Mouse (Mus musculus): ENCODE data around the gene Ltb.

Gene Ltb

DNA sequence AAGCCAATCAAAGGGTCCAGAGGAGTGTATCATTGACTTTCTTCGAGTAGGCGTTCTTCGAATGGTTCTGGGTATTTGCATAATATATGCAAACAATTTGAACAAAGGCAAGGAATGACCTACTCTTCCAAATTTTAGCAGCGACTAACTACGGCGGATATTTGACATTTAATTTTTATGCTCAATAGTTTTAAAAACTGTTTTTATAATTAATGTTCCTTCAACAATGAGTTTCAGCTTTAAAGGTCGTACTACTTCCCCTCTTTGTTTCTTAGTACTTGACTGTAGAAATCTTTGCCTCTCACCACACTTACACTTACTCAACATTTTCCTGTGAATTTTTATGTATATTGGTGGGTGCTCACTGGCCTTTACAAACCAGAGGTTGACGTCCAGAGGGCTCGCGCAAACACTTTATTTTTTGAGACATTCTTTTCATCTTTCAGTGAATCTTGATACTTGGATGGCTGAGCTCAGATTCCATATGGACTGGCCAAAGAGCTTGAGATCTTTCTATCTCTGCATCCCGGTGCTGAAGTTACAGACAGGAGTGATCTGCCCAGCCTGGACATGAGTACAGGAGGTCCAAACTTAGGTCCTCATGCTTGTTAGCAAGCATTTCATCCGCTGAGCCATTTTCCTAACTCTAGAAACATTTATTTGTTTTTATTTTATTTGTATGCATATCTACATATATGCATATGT, 28.6 kb upstream of the Ltb start:
- no peak for DNase-seq (ENCODE audit: low spot score)

DNA sequence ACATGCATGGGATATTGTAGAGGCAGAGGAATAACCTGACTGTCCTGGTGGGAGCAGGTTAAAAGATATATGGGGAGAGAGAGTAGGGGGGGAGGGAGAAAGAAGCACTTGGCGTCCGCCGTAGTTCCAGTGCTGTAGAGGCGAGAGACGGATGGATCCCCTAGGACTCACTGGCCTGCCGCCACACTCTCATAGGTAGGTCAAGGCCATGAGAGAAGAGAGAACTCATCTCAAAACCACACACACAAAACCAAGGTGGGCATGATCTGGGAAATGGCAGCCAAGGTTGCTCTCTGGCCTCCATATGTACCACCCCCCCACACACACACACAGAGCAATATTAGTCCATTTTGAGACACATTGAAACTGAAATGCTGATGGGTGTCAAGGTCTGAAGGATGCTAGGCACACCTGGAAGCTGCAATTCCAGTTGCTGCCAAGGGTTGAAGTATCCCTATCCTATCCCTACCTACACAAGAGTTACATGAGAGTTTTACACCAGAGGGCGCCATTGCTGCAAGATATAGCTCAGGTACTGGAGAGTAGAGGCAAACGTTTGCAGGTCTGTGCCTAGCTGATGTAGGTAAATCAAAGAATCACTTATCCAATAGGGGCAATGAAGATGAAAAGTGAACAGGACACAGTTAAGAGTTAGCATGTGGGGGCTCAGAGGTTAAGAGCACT, 27.7 kb upstream of the Ltb start:
- DNase-seq (ENCODE audit: low spot score) = no peak

DNA sequence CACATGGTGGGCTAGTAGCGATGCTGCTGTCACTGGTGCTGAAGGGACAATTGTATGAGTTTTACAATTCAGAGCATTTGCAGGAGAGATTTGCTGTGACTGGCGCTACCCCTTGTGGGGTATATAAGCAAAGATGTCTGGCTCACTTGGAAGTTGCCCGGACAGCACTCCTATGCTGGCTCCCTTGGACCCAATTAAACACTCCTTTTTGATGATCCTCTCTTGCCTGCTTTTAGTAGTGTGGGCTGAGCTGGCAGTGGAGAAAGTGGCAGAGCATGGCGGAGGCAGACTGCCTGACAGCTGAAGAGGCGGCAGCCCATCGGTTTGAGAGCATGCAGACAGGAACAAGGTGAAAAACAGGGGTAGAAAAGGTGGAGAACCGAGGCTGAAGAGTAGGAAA, 26.4 kb upstream of the Ltb start:
- DNase-seq (ENCODE audit: low spot score) = no peak

DNA sequence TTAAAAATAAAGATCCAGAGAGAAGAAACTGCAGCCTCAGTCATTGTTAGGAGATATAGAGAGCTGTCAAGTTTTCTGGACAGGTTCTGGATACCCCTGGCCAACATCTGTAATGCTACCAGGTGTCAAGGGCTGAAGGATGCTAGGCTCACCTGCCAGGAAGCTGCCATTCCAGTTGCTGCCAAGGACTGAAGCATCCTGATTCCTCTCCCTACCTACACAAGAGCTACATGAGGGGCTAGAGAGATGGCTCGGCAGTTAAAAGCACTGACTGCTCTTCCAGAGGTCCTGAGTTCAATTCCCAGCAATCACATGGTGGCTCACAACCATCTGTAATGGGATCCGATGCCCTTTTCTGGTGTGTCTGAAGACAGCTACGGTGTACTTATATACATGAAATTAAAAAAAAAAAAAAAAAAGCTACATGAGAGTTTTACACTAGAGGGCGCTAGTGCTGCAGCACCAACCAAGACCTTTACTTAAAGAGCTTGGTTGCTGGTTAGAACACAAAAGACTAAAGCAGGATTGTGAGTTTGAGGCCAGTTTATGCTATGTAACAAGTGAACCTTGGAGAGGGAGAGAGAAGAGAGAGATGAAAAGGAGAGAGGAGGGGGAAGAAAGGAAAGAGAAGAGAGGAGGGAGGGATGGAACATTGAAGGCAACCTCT, 25.6 kb upstream of the Ltb start:
- DNase-seq (ENCODE audit: low spot score) = no peak

DNA sequence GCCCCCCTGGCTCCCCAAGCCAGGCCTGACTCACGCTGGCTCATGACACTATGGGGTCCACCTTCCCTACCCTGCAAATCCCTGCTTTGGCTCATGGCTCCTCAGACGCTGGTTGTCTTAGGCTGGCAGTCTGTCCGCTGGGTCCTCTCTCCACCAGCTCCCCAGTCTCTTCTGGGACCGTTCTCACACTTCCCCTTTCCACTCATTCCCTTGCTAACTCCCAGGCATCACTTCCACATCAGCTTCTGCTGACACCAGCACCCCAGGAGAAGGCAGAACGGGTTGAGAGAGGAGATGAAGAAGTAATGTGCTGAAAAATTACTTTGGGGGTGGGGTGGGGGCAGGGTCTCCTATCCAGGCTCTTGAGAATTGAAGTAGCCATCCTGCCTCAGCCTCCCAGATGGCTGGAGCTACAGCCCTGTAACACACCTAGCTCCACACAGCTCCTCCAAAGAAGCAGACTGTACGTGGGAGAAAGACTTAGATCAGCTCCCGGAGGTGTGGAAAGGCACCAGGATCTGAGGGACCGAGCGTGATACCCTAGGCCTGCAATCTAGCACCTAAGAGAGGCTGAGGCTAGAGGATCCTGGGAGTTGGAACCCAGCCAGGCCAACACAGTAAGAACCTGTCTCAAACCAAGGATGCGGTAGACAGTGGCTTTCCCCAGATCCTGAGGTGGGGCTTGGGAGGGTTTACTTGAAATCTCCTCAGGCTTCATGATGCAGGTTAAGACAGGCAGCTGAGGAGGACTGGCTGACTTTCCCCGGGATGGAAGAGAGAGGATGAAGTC, 21.6 kb upstream of the Ltb start:
- no peak for DNase-seq (ENCODE audit: low spot score)

DNA sequence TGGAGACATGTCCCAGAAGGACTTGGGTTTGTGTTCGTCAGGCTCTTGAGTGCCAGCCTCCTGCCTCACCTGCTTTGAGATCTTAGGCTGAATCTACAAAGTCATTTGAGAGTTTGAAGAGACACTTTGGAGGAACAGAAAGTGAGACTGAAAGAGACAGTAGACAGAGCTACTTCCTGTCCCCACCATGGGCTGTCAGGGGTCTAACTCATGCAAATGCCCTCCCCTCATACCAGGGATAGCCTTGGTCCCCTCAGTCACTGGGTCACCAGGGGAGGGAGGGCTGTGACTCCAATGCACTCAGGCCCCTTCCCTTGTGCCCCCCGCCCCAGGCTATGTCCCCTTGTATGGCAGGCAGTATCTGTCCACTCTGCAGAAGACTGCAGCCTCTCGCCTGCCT, 20.9 kb upstream of the Ltb start:
- DNase-seq (ENCODE audit: low spot score) = no peak

DNA sequence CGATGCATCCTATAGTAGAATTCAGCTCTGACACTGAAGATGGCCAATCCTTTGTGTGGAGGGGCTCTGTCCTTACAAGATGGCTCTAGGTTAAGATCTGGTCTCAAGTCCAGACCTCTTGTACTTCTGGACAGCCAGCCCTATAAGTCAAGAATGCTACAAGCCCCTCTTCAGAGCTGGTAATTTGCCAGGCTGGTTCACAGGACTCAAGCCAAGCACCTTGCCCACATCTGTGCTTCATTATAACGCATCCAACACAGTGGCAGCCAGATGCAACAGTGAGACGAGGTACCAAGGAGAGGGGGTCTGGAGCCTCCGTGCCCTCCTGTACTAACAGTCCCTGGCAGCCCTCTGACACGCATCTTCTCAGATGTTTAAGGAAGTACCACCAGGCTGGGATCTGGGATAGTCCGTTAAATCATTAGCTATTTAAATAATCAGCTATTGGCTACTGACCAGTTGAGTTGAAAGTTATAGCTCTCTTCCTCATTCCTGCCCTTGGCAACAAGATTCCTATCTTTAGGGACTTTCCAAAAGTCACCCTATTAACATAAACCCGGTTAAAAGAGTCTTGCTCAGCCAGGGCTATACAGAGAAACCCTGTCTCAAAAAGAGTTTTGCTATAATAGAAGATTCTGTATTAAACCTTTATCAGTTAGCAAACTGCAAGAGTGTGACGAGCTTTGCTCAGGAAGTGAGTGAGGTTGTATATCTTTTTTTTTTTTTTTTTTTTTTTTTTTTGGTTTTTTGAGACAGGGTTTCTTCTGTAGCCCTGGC, 19.9 kb upstream of the Ltb start:
- no peak for DNase-seq (ENCODE audit: low spot score)

DNA sequence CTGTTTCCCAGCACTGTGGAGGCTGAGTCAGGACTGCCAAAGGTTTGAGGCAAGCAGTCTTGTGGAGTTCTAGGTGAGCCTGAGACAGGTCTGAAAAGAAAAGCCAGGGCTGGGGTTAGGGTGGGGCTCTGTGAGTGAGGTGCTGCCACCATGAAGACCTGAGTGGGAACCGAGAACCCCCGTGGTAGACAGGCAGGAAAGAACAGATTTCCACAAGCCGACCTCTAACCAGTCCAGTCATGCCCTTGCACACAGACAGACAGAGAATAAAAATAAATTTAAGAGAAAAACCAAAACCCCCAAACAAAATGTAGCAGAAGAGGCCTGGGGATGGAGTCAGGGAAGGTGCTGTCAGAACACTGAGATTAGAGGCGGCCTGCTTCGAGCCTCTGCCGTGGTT, 18.9 kb upstream of the Ltb start:
- no peak for DNase-seq (ENCODE audit: low spot score)

DNA sequence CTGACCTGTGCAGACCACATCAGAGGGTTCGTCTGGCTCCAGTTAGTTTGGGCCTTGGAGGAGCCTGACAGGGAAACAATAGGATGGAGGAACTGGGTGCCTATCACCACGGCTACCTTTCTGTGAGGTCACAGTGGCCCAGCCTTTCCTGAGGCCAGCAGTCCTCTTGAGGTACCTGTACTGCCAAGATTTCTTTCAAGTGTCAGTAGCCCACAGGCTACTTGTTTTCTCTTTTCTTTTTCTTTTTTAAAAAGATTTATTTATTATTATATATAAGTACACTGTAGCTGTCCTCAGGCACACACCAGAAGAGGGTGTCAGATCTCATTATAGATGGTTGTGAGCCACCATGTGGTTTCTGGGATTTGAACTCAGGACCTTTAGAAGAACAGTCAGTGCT, 18.3 kb upstream of the Ltb start, which contains the start of gene Aif1:
Gene Aif1 (minus strand): TSS at position 101 of the 400 bp plus-strand sequence.
- no peak for DNase-seq (ENCODE audit: low spot score)

DNA sequence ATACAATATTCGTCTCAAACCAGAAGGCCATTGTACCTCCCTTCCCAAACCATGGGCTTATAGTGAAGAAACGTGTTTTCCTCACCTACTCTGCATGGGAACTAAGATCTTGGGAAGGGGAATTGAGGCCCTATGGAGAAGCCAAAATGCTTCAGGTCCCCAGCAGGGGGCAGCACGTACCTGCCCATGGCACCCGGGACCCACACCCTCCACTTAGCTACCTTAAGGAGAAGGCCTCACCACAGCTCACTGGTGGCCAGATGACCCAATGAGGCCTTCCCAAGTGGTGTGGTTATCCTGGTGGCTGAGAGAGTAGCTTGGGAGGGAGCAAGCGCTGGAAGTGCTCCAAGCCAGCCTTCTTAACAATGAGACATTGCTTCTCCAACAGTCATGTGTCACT, 15.7 kb upstream of the Ltb start:
- DNase-seq (ENCODE audit: low spot score) = peak; percentile 78

DNA sequence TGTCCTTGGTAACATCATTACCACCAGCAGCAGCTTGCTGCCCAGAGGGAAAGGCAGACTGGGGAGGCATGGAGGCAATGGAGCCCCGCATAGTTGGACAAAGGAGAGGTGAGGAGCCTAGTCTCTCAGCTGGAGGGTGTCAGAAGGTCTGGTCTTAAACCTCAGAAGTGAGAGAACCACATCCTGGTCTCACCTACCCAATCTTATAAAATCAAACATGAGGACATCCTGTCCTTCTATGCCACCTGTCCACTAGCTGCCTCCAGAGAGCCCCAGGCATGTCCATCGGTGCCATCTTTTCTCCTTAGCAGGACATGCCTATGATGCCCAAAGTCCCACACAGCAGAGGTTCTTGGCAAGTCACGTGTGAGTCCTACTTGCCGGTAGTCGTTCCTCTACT, 14.1 kb upstream of the Ltb start:
- DNase-seq (ENCODE audit: low spot score) = no peak

DNA sequence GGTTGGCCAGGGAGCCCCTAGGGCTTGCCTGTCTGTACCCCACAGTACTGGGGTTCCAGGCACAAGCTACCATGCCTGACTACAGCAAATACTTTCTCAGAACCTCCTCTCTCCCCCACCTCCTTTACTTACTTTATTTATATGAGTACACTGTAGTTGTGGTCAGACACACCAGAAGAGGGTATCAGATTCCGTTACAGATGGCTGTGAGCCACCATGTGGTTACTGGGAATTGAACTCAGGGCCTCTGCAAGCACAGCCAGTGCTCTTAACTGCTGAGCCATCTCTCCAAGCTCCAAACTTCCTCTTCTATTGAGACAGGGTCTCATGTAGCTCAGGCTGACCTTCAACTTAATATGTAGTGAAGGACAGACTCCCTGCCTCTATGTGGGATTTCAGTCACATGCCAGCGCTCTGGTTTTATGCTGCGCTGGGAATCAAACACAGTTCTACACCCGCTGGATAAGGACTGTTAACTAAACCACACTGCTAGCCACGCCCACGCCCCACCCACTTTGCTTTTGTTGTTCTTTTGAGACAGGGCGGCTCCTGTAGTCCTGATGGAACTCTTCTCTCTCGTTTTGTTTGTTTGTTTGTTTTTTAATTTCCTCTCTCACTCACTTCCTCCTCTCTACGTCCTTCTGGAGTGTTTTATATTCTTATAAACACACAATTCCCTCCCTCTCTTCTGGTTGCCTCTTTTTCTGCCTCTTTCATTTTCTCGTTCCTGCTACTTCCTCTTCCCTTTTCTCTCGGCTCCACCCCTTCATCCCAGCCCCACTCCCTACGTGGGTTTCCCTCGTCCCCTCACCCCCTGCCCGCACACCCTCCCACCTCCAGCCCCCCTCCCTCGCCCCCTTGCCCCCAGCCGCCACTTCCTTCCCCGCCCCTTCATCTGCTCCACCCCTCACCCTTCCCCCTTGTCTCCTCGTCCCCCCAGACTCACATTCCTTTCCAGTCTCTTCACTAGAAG, 8.3 kb upstream of the Ltb start:
- peak; percentile 67 for DNase-seq (ENCODE audit: low spot score)

DNA sequence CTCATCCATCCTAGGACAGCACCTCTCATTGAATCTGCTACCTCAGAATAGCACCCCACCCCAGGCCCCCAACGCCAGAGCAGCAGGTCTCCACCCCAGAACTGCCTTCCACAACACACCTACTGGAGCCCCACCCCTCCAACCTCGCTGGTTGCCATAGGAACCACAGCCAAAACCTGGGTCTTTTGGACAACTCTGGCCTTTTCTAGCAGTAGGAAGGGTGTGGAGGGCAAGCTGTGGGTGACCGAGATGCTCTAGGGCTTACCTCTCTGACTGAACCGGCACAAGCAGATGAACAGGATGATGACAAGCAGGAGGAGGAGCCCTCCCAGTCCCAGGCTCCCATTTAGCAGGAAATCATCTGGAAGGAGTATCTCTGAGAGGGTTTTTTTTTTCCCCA, 7.6 kb upstream of the Ltb start:
- DNase-seq (ENCODE audit: low spot score) = no peak

DNA sequence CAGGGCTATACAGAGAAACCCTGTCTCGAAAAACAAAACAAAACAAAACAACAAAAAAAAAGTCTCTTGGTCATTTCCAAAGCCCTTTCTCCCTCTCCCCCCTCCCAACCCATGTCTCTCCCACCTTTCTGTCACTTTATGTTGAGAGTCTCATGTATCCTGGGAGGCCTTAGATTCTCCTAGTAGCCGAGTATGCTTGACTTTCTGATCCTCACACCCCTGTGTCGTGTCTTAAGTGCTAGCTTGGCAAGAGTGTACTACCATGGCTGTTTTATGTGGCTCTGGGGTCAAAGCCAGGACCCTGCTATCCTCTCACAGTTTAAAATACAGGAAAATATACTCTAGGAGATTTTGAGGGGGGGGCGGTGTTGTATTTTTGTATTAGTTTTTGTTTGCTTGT, 6.9 kb upstream of the Ltb start:
- no peak for DNase-seq (ENCODE audit: low spot score)

DNA sequence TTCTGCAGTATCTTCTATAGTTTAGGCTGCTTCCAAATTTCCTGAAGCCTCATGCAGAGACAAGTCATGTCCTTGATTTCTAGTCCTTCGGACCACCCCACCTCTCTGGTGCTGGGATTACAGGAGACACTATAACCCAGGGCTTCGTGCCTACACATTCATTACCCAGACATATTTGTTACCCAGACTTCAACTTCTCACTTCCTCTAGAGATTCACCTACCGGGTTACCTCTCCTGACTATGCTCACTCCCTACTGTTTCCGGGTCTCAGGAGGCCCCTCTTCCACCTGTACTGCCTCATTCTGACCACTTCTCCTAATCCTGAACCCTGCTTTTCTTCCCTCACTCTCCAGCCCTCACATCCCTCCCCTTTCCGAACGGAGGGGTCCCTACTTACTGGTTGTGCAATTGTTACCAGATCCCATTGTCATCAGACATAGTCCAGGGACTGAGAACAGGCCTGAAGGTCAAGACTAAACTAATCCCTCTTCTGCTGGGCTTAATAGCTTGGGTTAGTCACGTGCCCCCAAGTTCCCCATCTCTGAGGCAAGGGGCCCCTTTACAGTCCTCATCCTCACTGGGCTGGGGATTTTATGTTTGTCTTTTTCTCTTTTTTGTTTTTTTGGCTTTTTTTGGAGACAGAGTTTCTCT, 6.2 kb upstream of the Ltb start, which contains the start of gene Lst1:
Gene Lst1 (minus strand): TSS at position 481 of the 652 bp plus-strand sequence.
- no peak for DNase-seq (ENCODE audit: low spot score)

DNA sequence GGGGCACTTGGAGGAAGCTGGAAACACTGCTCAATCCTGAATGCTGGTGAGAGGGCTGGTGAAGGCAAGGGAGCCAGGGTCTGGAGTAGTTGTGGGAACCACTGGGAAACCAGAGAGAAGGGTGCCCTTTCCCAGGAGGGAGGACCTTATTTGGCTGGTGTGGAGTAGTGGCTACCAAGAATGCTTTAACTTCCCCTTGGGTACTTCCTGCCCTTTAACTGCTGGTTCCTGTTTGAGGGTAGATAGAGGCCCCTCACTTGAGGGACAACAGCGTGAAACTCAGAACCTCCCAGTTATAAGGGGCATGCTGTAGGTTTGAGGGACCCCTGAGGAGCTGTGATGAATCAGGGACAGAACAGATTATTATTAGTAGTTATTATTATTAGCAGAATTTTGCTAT, 5.1 kb upstream of the Ltb start:
- DNase-seq (ENCODE audit: low spot score) = no peak

DNA sequence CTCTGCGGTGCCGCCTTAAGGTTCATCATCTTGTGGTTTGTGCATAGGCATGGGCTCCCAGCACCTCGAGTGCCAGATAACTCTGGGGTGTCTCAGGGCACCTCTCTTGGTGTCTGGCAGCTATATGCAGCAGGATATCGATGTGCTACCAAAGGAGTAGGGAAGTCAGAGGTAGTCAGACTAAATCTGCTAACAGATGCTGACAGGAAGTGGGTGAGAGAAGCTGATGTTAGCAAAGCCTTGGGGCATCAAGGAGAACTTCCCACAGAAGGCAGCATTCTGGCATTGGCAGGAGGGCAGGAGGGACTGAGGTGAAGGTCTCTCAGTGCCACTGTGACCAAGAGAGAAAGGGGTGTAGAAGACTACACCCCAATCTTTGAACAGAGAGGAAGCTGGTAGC, 4.1 kb upstream of the Ltb start:
- no peak for DNase-seq (ENCODE audit: low spot score)

DNA sequence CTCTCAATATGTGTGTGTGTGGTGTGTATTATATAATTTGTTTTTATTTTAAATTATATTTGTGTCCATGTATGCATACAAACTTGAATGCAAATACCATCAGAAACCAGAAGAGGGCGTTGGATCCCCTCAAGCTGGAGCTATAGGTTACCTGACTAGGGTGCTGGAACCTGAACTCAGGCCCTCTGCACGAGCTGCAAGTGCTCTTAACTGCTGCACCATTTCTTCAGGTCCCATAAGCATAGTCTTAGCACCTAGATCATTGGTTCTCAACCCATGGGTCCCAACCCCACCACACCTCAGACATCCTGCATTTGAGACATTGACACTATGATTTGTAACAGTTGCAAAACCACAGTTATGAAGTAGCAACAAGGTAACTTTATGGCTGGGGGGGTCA, 2.5 kb upstream of the Ltb start:
- DNase-seq (ENCODE audit: low spot score) = no peak

DNA sequence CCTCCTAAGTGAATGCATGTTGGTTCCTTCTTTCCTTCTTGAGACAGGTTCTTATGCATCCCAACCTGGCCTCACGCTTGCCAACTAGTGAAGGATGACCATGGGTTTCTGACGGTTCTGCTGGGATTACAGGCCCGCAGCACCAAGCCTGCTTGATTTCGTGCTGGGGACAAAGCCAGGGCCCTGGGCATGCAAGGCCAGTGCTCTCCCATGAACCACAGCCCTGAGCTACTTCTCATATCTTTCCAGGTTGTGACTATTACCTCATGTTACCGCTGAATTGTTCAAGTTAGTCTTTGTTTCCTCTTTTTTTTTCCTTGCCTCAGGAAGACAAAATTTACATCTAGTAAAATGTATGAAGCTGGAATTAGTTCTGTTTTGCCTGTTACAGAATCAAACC, 1.3 kb upstream of the Ltb start:
- no peak for DNase-seq (ENCODE audit: low spot score)

Measured in ovary, postnatal 36 days (tissue).